Mouse (Mus musculus): Measurements from ENCODE around the gene Mettl15.

Gene Mettl15

GRCm38 (mm10) chr2:109153402-109154050 lies 127.0 kb downstream of the Mettl15 start:
- no peak for DNase-seq

- no peak for DNase-seq
Observed at GRCm38 (mm10) chr2:109147292-109147691, 133.3 kb downstream of the Mettl15 start.

GRCm38 (mm10) chr2:109144410-109144809 lies 136.1 kb downstream of the Mettl15 start:
- no peak for DNase-seq

- no peak for DNase-seq
Observed at GRCm38 (mm10) chr2:109140330-109140729, 140.2 kb downstream of the Mettl15 start.

GRCm38 (mm10) chr2:109137276-109137675 lies 143.3 kb downstream of the Mettl15 start:
- DNase-seq = peak; percentile 6

GRCm38 (mm10) chr2:109130718-109131117 lies 149.8 kb downstream of the Mettl15 start:
- no peak for DNase-seq

- DNase-seq = no peak
Observed at GRCm38 (mm10) chr2:109129921-109130320, 150.6 kb downstream of the Mettl15 start.

- DNase-seq = no peak
Observed at GRCm38 (mm10) chr2:109105773-109106484, 174.6 kb downstream of the Mettl15 start.

GRCm38 (mm10) chr2:109049686-109050085 lies 230.9 kb downstream of the Mettl15 start:
- DNase-seq = no peak

Measured in cerebellum, adult 11 months (tissue).